Mouse (Mus musculus): ENCODE data around the gene Acadl. TPM values are rescaled to one million over a fixed set of nuclear protein-coding genes. Genes with fewer than 3 reads are reported as not detected.
A peak's percentile ranks its signal among the peaks of the same experiment; 100 is the strongest.

Gene Acadl
- polyA plus RNA-seq, 1 experiment from 2014 or later: 128 TPM

DNA sequence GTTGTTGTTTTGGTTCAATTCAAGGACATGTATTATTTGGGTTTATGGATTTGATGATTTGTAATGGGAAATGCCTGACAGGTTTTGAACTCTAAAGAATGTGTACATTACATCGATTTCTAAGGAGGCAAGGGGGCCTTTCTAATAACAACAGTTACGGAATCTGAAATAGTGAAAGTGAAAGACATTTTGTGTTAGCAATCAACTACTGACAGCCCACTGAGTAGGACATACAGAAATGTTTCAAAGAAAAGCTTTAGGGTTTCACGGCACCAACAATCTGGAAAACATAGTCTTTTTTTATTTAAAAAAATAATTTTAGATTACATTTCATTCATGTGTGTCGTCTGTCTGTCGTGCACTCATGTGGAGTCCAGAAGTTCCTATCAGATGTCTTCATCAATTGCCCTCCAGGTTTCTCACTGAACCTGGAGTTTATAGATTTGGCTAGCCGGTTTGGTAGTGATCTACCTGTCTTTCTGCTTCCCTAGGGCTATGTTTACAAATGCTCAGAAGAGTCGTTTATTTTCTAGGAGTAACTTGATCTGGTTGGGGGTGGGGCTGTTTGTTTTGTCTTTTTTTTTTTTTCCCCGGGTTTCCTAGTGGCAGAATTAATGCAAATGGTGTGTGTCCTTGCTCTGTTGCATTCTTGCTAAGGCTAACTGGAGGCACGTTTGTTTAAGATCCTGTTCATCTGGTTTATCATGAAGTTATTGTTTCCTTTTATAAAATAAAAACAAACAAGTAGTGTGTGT lies 841 bp upstream of the Acadl start:
- 7% methylated on average over 9 of the region's 9 CpGs for WGBS
- Histone ChIP-seq H3K27ac (ENCODE audit: low read depth) (no peak overlapping the region), H3K9me3 (ENCODE audit: low read depth, low read length) (no peaks in the 10 kb centered on the region), H3K9ac (peak overlapping the region; percentile 26), H3K4me2 (peak overlapping the region; percentile 63), H3K36me3 (ENCODE audit: insufficient read depth) (peaks cover 3% of the 10 kb centered on the region; the same call in 1 of the 2 replicates), H3K27me3 (ENCODE audit: insufficient read depth, low read length) (no peaks in the 10 kb centered on the region), H3K4me1 (ENCODE audit: insufficient read depth) (peaks cover 6% of the 10 kb centered on the region; the same call in 1 of the 2 replicates), H3K4me3 (ENCODE audit: low read depth, low read length) (peak overlapping the region; percentile 84)
- ATAC-seq (ENCODE audit: insufficient read depth): no peak
- DNase-seq: peak; percentile 34
- no peak for TF ChIP-seq CTCF (IDR thresholded peaks at IDR 0.05; ENCODE audit: low read depth)

DNA sequence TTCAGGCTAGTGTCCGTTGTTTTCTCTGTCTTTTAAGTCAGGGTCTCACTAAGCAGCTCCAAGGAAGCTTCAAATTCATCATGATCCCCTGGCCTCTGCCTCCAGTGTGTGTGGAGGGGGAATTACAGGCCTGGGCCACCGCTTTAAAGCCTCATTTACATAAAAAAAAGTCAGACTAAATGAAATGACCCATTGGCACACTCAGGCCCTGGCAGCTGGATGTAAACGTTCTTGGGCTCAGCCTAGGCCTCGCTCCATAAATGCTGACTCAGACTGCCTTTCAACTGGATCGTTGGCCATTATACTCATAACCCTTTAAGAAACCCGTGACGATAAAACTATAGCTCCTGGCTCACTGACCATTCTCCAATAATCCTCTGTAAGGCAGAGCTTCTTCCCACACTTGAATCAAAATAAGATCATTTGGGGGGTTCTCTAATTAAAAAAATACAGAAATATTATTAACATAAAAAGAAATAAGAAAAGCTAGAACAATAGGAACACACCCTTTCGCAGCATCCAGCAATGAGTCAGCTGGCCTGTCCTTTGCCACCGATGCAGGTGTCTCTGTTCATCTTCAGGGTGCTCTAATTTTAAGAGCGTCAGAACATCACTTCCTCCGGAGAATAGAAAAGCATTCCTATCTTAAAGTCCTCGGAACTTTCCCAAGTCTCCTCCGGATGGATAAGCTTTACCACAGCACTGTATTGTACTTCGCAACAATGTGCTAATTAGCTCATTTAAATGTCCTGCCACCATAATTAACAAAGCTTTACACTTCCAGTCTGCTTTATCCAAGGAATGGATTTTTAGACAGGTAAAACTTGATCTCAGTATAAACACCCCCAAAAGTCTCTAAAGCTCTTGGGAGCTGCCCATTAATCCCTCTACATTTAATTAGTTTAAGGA lies 1.1 kb downstream of the Acadl start:
- Histone ChIP-seq H3K4me3 (ENCODE audit: low read depth, low read length) (peak overlapping the region; percentile 84), H3K27me3 (ENCODE audit: insufficient read depth, low read length) (no peaks in the 10 kb centered on the region), H3K36me3 (ENCODE audit: insufficient read depth) (peaks cover 20% of the 10 kb centered on the region), H3K9ac (peak overlapping the region; percentile 94), H3K4me2 (peak overlapping the region; percentile 63), H3K27ac (ENCODE audit: low read depth) (peak overlapping the region; percentile 96), H3K9me3 (ENCODE audit: low read depth, low read length) (no peaks in the 10 kb centered on the region), H3K4me1 (ENCODE audit: insufficient read depth) (peaks cover 6% of the 10 kb centered on the region; the same call in 1 of the 2 replicates)
- peak; percentile 43 for DNase-seq
- no peak for TF ChIP-seq CTCF (IDR thresholded peaks at IDR 0.05; ENCODE audit: low read depth)
- 27% methylated on average over 14 of the region's 14 CpGs for WGBS
- peak; percentile 1; the same call in 1 of the 2 replicates for ATAC-seq (ENCODE audit: insufficient read depth)

DNA sequence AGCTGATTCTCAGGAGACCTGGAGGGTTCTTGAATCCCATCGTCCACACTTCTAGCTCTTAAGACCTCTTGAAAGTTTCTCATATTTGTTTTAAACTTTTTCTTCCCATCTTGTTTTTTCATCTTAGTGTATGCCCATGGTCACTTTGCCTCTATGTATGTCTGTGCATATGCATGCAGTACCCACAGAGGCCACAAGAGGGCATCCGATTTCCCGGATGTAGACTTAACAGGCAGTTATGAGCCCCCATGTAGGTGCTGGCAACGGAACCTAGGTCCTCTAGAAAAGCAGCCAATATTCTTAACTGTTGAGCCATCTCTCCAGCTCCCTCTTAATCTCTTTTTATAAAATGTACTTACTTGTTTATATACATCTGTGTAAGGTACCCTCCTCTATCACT lies 15.6 kb downstream of the Acadl start:
- H3K4me1 ChIP-seq (ENCODE audit: insufficient read depth): no peaks in the 10 kb centered on the region
- H3K4me3 ChIP-seq (ENCODE audit: low read depth, low read length): no peak overlapping the region
- H3K27me3 ChIP-seq (ENCODE audit: insufficient read depth, low read length): no peaks in the 10 kb centered on the region
- peak; percentile 67 for TF ChIP-seq CTCF (IDR thresholded peaks at IDR 0.05; ENCODE audit: low read depth)
- H3K4me2 ChIP-seq: no peak overlapping the region
- 89% methylated on average over 4 of the region's 4 CpGs for WGBS
- H3K9me3 ChIP-seq (ENCODE audit: low read depth, low read length): peaks cover 5% of the 10 kb centered on the region; the same call in 1 of the 2 replicates
- H3K9ac ChIP-seq: no peak overlapping the region
- peak; percentile 53 for DNase-seq
- peaks cover 79% of the 10 kb centered on the region for H3K36me3 ChIP-seq (ENCODE audit: insufficient read depth)
- no peak overlapping the region for H3K27ac ChIP-seq (ENCODE audit: low read depth)
- no peak for ATAC-seq (ENCODE audit: insufficient read depth)

DNA sequence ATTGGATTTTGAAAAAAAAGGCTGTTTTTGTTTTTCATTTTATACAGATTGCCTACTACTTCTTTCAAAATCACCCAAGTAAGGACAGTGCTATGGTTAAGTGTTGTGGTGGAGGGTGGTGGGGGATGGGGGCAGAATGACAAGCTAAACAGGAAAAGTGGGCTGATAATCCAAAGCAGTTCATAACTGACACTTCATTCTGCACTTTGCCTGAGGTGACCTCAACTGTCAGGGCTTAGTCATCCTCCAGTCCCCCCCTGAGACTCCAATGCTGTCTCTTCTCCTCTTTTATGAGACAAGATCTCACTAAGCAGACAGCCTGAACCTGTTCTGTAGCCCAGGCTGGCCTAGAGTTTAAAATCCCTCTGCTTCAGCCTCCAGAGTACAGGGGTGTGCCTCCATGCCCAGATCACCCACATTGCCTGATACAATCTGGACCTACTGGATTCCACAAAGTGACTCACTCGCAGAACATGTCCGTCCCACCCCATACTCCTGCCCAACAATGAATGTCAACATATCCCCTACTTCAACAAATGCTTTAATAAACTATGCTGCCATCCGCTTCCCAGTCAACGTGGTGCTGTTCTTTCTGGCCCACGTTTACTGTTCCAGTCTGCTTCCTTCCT lies 17.3 kb downstream of the Acadl start:
- 69% methylated on average over 5 of the region's 5 CpGs for WGBS
- DNase-seq: no peak

DNA sequence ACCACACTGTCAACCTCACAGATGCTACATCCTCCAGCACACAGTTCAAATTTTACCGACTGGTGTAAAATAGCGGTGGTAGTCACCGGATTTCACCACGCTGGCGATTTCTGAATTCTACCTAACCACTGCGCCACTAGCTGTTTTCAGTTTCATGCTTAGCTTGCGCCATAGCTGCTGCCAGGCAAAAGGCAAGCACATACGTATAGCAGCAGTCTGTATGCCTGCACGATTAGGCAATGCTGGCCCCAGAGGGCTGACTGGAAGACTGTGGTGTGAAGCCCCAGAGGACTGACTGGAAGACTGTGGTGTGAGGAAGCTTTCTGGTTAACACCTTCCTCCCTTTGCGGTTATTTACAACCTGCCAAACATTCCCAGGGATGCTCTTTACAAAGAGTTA lies 21.1 kb downstream of the Acadl start:
- no peak for TF ChIP-seq CTCF (IDR thresholded peaks at IDR 0.05; ENCODE audit: low read depth)
- DNase-seq (no peak), ATAC-seq (ENCODE audit: insufficient read depth) (no peak)
- H3K4me2 ChIP-seq: no peak overlapping the region
- H3K4me1 ChIP-seq (ENCODE audit: insufficient read depth): no peaks in the 10 kb centered on the region
- no peak overlapping the region for H3K27ac ChIP-seq (ENCODE audit: low read depth)
- peaks cover 56% of the 10 kb centered on the region for H3K36me3 ChIP-seq (ENCODE audit: insufficient read depth)
- no peak overlapping the region for H3K9ac ChIP-seq
- H3K27me3 ChIP-seq (ENCODE audit: insufficient read depth, low read length): no peaks in the 10 kb centered on the region
- no peaks in the 10 kb centered on the region for H3K9me3 ChIP-seq (ENCODE audit: low read depth, low read length)
- no peak overlapping the region for H3K4me3 ChIP-seq (ENCODE audit: low read depth, low read length)
- 84% methylated on average over 10 of the region's 10 CpGs for WGBS

More for the DNA sequence above, 17.3 kb downstream of the Acadl start:
- Histone ChIP-seq H3K27me3 (ENCODE audit: insufficient read depth, low read length) (no peaks in the 10 kb centered on the region), H3K4me2 (no peak overlapping the region), H3K4me1 (ENCODE audit: insufficient read depth) (no peaks in the 10 kb centered on the region), H3K27ac (ENCODE audit: low read depth) (no peak overlapping the region), H3K4me3 (ENCODE audit: low read depth, low read length) (no peak overlapping the region), H3K9ac (no peak overlapping the region), H3K36me3 (ENCODE audit: insufficient read depth) (peaks cover 76% of the 10 kb centered on the region), H3K9me3 (ENCODE audit: low read depth, low read length) (peaks cover 5% of the 10 kb centered on the region; the same call in 1 of the 2 replicates)
- ATAC-seq (ENCODE audit: insufficient read depth): no peak
- TF ChIP-seq CTCF (IDR thresholded peaks at IDR 0.05; ENCODE audit: low read depth): no peak

DNA sequence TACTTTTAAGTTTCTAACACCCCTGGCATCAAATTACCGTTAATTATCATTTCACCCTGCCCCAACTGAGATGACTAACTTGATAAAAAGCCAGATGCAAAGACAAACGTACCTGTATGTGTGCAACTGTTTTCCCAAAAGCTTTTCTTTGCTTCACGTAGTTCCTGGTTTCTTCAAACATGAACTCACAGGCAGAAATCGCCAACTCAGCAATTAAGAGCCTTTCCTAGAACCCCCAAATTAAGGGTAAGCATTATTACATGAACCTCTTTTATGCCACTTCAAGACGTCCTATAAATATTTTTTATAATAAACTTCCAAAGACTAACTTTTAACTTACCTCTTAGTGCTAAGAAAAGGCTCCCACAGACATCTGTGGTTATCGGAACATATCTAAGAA lies 21.6 kb downstream of the Acadl start:
- WGBS: 78% methylated on average over 6 of the region's 6 CpGs

More for the DNA sequence above, 21.6 kb downstream of the Acadl start:
- Histone ChIP-seq H3K27me3 (ENCODE audit: insufficient read depth, low read length) (no peaks in the 10 kb centered on the region), H3K4me1 (ENCODE audit: insufficient read depth) (no peaks in the 10 kb centered on the region), H3K27ac (ENCODE audit: low read depth) (peak overlapping the region; percentile 9; the same call in 1 of the 2 replicates), H3K36me3 (ENCODE audit: insufficient read depth) (peaks cover 55% of the 10 kb centered on the region), H3K9ac (no peak overlapping the region), H3K4me3 (ENCODE audit: low read depth, low read length) (no peak overlapping the region), H3K4me2 (no peak overlapping the region), H3K9me3 (ENCODE audit: low read depth, low read length) (no peaks in the 10 kb centered on the region)
- ATAC-seq (ENCODE audit: insufficient read depth) (no peak), DNase-seq (no peak)
- no peak for TF ChIP-seq CTCF (IDR thresholded peaks at IDR 0.05; ENCODE audit: low read depth)

All from lung, embryonic 14.5 days (tissue).